Mouse (Mus musculus) adipocyte (in vitro differentiated cells): Measurements from ENCODE around the gene Slc25a39.

Experiments used
- DNase-seq: peaks from one replicate; pipeline ENCODE4 v3.0.0-alpha.2; 2016; ENCODE audit warnings: low spot score

The Slc25a39 gene

GRCm38 (mm10) chr11:102436471-102436790 lies 28.7 kb upstream of the Slc25a39 start:
- DNase-seq, result no peak

GRCm38 (mm10) chr11:102435754-102436470 lies 28.2 kb upstream of the Slc25a39 start:
- DNase-seq, result no peak

- DNase-seq, result no peak
Measured at GRCm38 (mm10) chr11:102434816-102435705, 27.3 kb upstream of the Slc25a39 start.

GRCm38 (mm10) chr11:102434406-102434805 lies 26.7 kb upstream of the Slc25a39 start:
- DNase-seq, result peak; percentile 94

- DNase-seq, result no peak
Measured at GRCm38 (mm10) chr11:102433866-102434265, 26.1 kb upstream of the Slc25a39 start.

GRCm38 (mm10) chr11:102432896-102433295 lies 25.1 kb upstream of the Slc25a39 start:
- peak; percentile 93 for DNase-seq

GRCm38 (mm10) chr11:102432115-102432843 lies 24.5 kb upstream of the Slc25a39 start:
- no peak for DNase-seq

- no peak for DNase-seq
Measured at GRCm38 (mm10) chr11:102431728-102432114, 24.0 kb upstream of the Slc25a39 start.

GRCm38 (mm10) chr11:102431018-102431645 lies 23.4 kb upstream of the Slc25a39 start:
- peak; percentile 85 for DNase-seq

GRCm38 (mm10) chr11:102430121-102431017 lies 22.6 kb upstream of the Slc25a39 start, which contains the start of gene Grn:
Gene Grn, plus strand, starts transcription at chr11:102430315.
- DNase-seq, result peak; percentile 97

- no peak for DNase-seq
Measured at GRCm38 (mm10) chr11:102429551-102429950, 21.8 kb upstream of the Slc25a39 start.

GRCm38 (mm10) chr11:102428981-102429540 lies 21.3 kb upstream of the Slc25a39 start:
- DNase-seq, result no peak

- DNase-seq, result no peak
Measured at GRCm38 (mm10) chr11:102425555-102426316, 18.0 kb upstream of the Slc25a39 start.

- DNase-seq, result peak; percentile 66
Measured at GRCm38 (mm10) chr11:102424666-102425065, 16.9 kb upstream of the Slc25a39 start.

- DNase-seq, result no peak
Measured at GRCm38 (mm10) chr11:102421559-102421958, 13.8 kb upstream of the Slc25a39 start.

GRCm38 (mm10) chr11:102418887-102419286 lies 11.1 kb upstream of the Slc25a39 start:
- DNase-seq, result peak; percentile 62

GRCm38 (mm10) chr11:102417160-102417559 lies 9.4 kb upstream of the Slc25a39 start:
- no peak for DNase-seq

- no peak for DNase-seq
Measured at GRCm38 (mm10) chr11:102415034-102415802, 7.5 kb upstream of the Slc25a39 start.

- DNase-seq, result no peak
Measured at GRCm38 (mm10) chr11:102413059-102413458, 5.3 kb upstream of the Slc25a39 start.
